Mouse (Mus musculus) hindbrain, embryonic 14.5 days (tissue): ENCODE measurements around the gene Tmem102. TPM values are rescaled to one million over a fixed set of nuclear protein-coding genes. Genes with fewer than 3 reads are reported as not detected.
A peak's percentile ranks its signal among the peaks of the same experiment; 100 is the strongest.

Experiments
- ATAC-seq: fragments of 200-750 bp; cut with Nextera tagmentation; 2 replicates; pipeline ENCODE4 v1.8.0; 2017; ENCODE audit warnings: moderate number of reproducible peaks, mild to moderate bottlenecking, moderate TSS enrichment, moderate library complexity; ENCODE audit not compliant: low FRiP score
- DNase-seq: peaks from one replicate; pipeline ENCODE4 v3.0.0-alpha.2; 2015; ENCODE audit warnings: low spot score
- H3K27ac ChIP-seq: fragments of 300-500 bp; sonication (generic); 2 replicates; pipeline ENCODE4 v1.5.1; 2014; ENCODE audit warnings: mild to moderate bottlenecking, moderate library complexity
- H3K27me3 ChIP-seq: fragments of 300-500 bp; sonication (generic); 2 replicates; pipeline ENCODE4 v1.6.1; 2014; ENCODE audit warnings: mild to moderate bottlenecking, low read length, mixed read lengths; ENCODE audit not compliant: control insufficient read depth, insufficient read depth
- H3K36me3 ChIP-seq: fragments of 300-500 bp; sonication (generic); replicated peaks from 2 replicates; pipeline ENCODE4 v1.6.1; 2014; ENCODE audit not compliant: control insufficient read depth, insufficient read depth
- H3K4me1 ChIP-seq: fragments of 300-500 bp; sonication (generic); replicated peaks from 2 replicates; pipeline ENCODE4 v1.6.1; 2014; ENCODE audit warnings: antibody characterized with exemption, low read length, mixed read lengths; ENCODE audit not compliant: control insufficient read depth, insufficient read depth
- H3K4me2 ChIP-seq: fragments of 300-500 bp; sonication (generic); replicated peaks from 2 replicates; pipeline ENCODE4 v1.6.1; 2014; ENCODE audit warnings: mild to moderate bottlenecking, moderate library complexity
- H3K4me3 ChIP-seq: fragments of 300-500 bp; sonication (generic); replicated peaks from 2 replicates; pipeline ENCODE4 v1.5.1; 2014; ENCODE audit warnings: mild to moderate bottlenecking, low read length
- H3K9ac ChIP-seq: fragments of 300-500 bp; sonication (generic); 2 replicates; pipeline ENCODE4 v1.6.1; 2014
- H3K9me3 ChIP-seq: fragments of 300-500 bp; sonication (generic); 2 replicates; pipeline ENCODE4 v1.6.1; 2016; ENCODE audit warnings: low read length; ENCODE audit not compliant: control insufficient read depth
- WGBS: fragments of 180-500 bp; shearing (Covaris S2); extraction: QIAGEN DNeasy Blood & Tissue Kit; methylation state at CpG from one replicate; pipeline ENCODE4 v1.1.7; 2014; 5-methylcytosine and 5-hydroxymethylcytosine counted together
- polyA plus RNA-seq: library from polyadenylated mRNA; unstranded; fragments of >200 nt; fragmentation: Nextera tagmentation; extraction: Ambion mirVana; gene quantifications from 2 replicates; pipeline ENCODE4 v1.2.1, GENCODE M21; 2014

Gene Tmem102
- polyA plus RNA-seq, 1 experiment from 2014 or later = 1.9 TPM

GRCm38 (mm10) chr11:69846198-69846680 is 40.8 kb upstream of the Tmem102 start, which contains the start of gene Plscr3:
TSS of gene Plscr3 (plus strand) at chr11:69846376.
- under 1% methylated on average over 35 of the region's 38 CpGs for WGBS
- H3K36me3 ChIP-seq = peaks cover 35% of the 10 kb centered on the region
- ATAC-seq = peak; percentile 93

GRCm38 (mm10) chr11:69838714-69839104 is 33.3 kb upstream of the Tmem102 start:
- peak overlapping the region; percentile 62 for H3K9ac ChIP-seq
- H3K4me3 ChIP-seq = peak overlapping the region; percentile 95
- peaks cover 3% of the 10 kb centered on the region for H3K36me3 ChIP-seq
- peaks cover 33% of the 10 kb centered on the region for H3K4me1 ChIP-seq
- WGBS = 2% methylated on average over 7 of the region's 7 CpGs
- H3K27me3 ChIP-seq = no peaks in the 10 kb centered on the region
- H3K9me3 ChIP-seq = no peaks in the 10 kb centered on the region
- peak overlapping the region; percentile 99 for H3K4me2 ChIP-seq
- DNase-seq (no peak), ATAC-seq (no peak)
- peak overlapping the region; percentile 80 for H3K27ac ChIP-seq

More at GRCm38 (mm10) chr11:69846198-69846680, 40.8 kb upstream of the Tmem102 start, which contains the start of gene Plscr3:
- Histone ChIP-seq H3K4me2 (peak within 1 kb of the TSS; percentile 86), H3K4me3 (peak within 1 kb of the TSS; percentile 60), H3K9me3 (no peaks in the 10 kb centered on the region), H3K27me3 (no peaks in the 10 kb centered on the region), H3K27ac (peak within 1 kb of the TSS; percentile 93), H3K9ac (peak within 1 kb of the TSS; percentile 77), H3K4me1 (peaks cover 24% of the 10 kb centered on the region)
- DNase-seq = peak; percentile 89

- DNase-seq (peak; percentile 97), ATAC-seq (peak; percentile 91)
Observed at GRCm38 (mm10) chr11:69837952-69838713, 32.7 kb upstream of the Tmem102 start, which contains the start of gene Tmem256. TSS of gene Tmem256 (plus strand) at chr11:69838514.

GRCm38 (mm10) chr11:69837604-69837951 is 32.2 kb upstream of the Tmem102 start, which contains the start of gene Nlgn2:
TSS of gene Nlgn2 (minus strand) at chr11:69837784.
- ATAC-seq (peak; percentile 74), DNase-seq (peak; percentile 86)
- H3K9me3 ChIP-seq = no peaks in the 10 kb centered on the region
- H3K4me3 ChIP-seq = peak within 1 kb of the TSS; percentile 95
- no peaks in the 10 kb centered on the region for H3K27me3 ChIP-seq
- H3K36me3 ChIP-seq = peaks cover 14% of the 10 kb centered on the region
- H3K4me2 ChIP-seq = peak within 1 kb of the TSS; percentile 99
- WGBS = 0% methylated on average over 30 of the region's 32 CpGs
- H3K4me1 ChIP-seq = peaks cover 35% of the 10 kb centered on the region
- H3K9ac ChIP-seq = peak within 1 kb of the TSS; percentile 98
- peak within 1 kb of the TSS; percentile 98 for H3K27ac ChIP-seq

More at GRCm38 (mm10) chr11:69837952-69838713, 32.7 kb upstream of the Tmem102 start, which contains the start of gene Tmem256:
- WGBS = under 1% methylated on average over 34 of the region's 34 CpGs
- H3K4me1 ChIP-seq = peaks cover 35% of the 10 kb centered on the region
- H3K9me3 ChIP-seq = no peaks in the 10 kb centered on the region
- H3K36me3 ChIP-seq = peaks cover 9% of the 10 kb centered on the region
- no peaks in the 10 kb centered on the region for H3K27me3 ChIP-seq
- peak within 1 kb of the TSS; percentile 98 for H3K9ac ChIP-seq
- peak within 1 kb of the TSS; percentile 98 for H3K27ac ChIP-seq
- peak within 1 kb of the TSS; percentile 99 for H3K4me2 ChIP-seq
- H3K4me3 ChIP-seq = peak within 1 kb of the TSS; percentile 95

GRCm38 (mm10) chr11:69836703-69837576 is 31.5 kb upstream of the Tmem102 start:
- under 1% methylated on average over 47 of the region's 52 CpGs for WGBS
- peaks cover 35% of the 10 kb centered on the region for H3K4me1 ChIP-seq
- H3K27me3 ChIP-seq = no peaks in the 10 kb centered on the region
- H3K27ac ChIP-seq = peak overlapping the region; percentile 98
- no peak for ATAC-seq
- no peaks in the 10 kb centered on the region for H3K9me3 ChIP-seq
- H3K4me2 ChIP-seq = peak overlapping the region; percentile 99
- DNase-seq = peak; percentile 50
- H3K36me3 ChIP-seq = peaks cover 21% of the 10 kb centered on the region
- peak overlapping the region; percentile 95 for H3K4me3 ChIP-seq
- peak overlapping the region; percentile 98 for H3K9ac ChIP-seq

- Histone ChIP-seq H3K27me3 (no peaks in the 10 kb centered on the region), H3K4me1 (peaks cover 35% of the 10 kb centered on the region), H3K36me3 (peaks cover 29% of the 10 kb centered on the region), H3K27ac (peak overlapping the region; percentile 98), H3K4me2 (peak overlapping the region; percentile 99), H3K4me3 (peak overlapping the region; percentile 95), H3K9me3 (no peaks in the 10 kb centered on the region), H3K9ac (peak overlapping the region; percentile 98)
- WGBS = 0% methylated on average over 4 of the region's 4 CpGs
- DNase-seq = no peak
- ATAC-seq = no peak
Observed at GRCm38 (mm10) chr11:69835966-69836335, 30.5 kb upstream of the Tmem102 start.

GRCm38 (mm10) chr11:69835326-69835965 is 30.0 kb upstream of the Tmem102 start:
- Histone ChIP-seq H3K4me1 (peaks cover 35% of the 10 kb centered on the region), H3K36me3 (peaks cover 34% of the 10 kb centered on the region), H3K27ac (peak overlapping the region; percentile 98), H3K4me2 (peak overlapping the region; percentile 99), H3K4me3 (peak overlapping the region; percentile 95), H3K9ac (peak overlapping the region; percentile 98), H3K27me3 (no peaks in the 10 kb centered on the region), H3K9me3 (no peaks in the 10 kb centered on the region)
- DNase-seq = no peak
- under 1% methylated on average over 9 of the region's 9 CpGs for WGBS
- ATAC-seq = no peak

GRCm38 (mm10) chr11:69834001-69834549 is 28.7 kb upstream of the Tmem102 start:
- Histone ChIP-seq H3K9ac (peak overlapping the region; percentile 98), H3K4me1 (peaks cover 31% of the 10 kb centered on the region), H3K36me3 (peaks cover 44% of the 10 kb centered on the region), H3K4me3 (peak overlapping the region; percentile 95), H3K4me2 (peak overlapping the region; percentile 99), H3K27ac (peak overlapping the region; percentile 38; the same call in 1 of the 2 replicates), H3K27me3 (no peaks in the 10 kb centered on the region), H3K9me3 (no peaks in the 10 kb centered on the region)
- DNase-seq (no peak), ATAC-seq (no peak)
- WGBS = 6% methylated on average over 37 of the region's 48 CpGs
